Mouse (Mus musculus): Measurements from ENCODE around the gene Ube2l3. TPM values are rescaled to one million over a fixed set of nuclear protein-coding genes. Genes with fewer than 3 reads are reported as not detected.

Ube2l3 gene
- total and polyA plus RNA-seq, 2 experiments from 2014 or later: 93.6 to 325 TPM

GRCm38 (mm10) chr16:17124119-17124870 is 78.2 kb downstream of the Ube2l3 start:
- peaks cover 10% of the 10 kb centered on the region for H3K4me1 ChIP-seq (ENCODE audit: insufficient read depth, low read length)
- no peaks in the 10 kb centered on the region for H3K9me3 ChIP-seq (ENCODE audit: low read length)
- WGBS: 3% methylated on average over 22 of the region's 22 CpGs
- H3K4me3 ChIP-seq (ENCODE audit: low read length): peak overlapping the region; percentile 29
- ATAC-seq: peak; percentile 30
- peak overlapping the region; percentile 63 for H3K4me2 ChIP-seq (ENCODE audit: low read depth, low read length)
- TF ChIP-seq CTCF (IDR thresholded peaks at IDR 0.05; ENCODE audit: low read depth): no peak
- H3K36me3 ChIP-seq (ENCODE audit: insufficient read depth, low read length): no peaks in the 10 kb centered on the region
- peak overlapping the region; percentile 22 for H3K9ac ChIP-seq (replicated peaks; ENCODE audit: low read length)
- DNase-seq (ENCODE audit: low spot score): peak; percentile 14
- H3K27ac ChIP-seq: no peak overlapping the region
- H3K27me3 ChIP-seq (ENCODE audit: insufficient read depth, low read length): no peaks in the 10 kb centered on the region

GRCm38 (mm10) chr16:17121569-17121968 is 80.9 kb downstream of the Ube2l3 start:
- ATAC-seq: no peak
- H3K4me1 ChIP-seq (ENCODE audit: insufficient read depth, low read length): peaks cover 10% of the 10 kb centered on the region
- H3K9me3 ChIP-seq (ENCODE audit: low read length): no peaks in the 10 kb centered on the region
- no peak overlapping the region for H3K27ac ChIP-seq
- H3K27me3 ChIP-seq (ENCODE audit: insufficient read depth, low read length): no peaks in the 10 kb centered on the region
- peak overlapping the region; percentile 4; the same call in 1 of the 2 replicates for H3K4me2 ChIP-seq (ENCODE audit: low read depth, low read length)
- H3K4me3 ChIP-seq (ENCODE audit: low read length): no peak overlapping the region
- WGBS: 47% methylated on average over 14 of the region's 14 CpGs
- H3K9ac ChIP-seq (replicated peaks; ENCODE audit: low read length): no peak overlapping the region
- no peak for DNase-seq (ENCODE audit: low spot score)
- H3K36me3 ChIP-seq (ENCODE audit: insufficient read depth, low read length): no peaks in the 10 kb centered on the region
- no peak for TF ChIP-seq CTCF (IDR thresholded peaks at IDR 0.05; ENCODE audit: low read depth)

DNA sequence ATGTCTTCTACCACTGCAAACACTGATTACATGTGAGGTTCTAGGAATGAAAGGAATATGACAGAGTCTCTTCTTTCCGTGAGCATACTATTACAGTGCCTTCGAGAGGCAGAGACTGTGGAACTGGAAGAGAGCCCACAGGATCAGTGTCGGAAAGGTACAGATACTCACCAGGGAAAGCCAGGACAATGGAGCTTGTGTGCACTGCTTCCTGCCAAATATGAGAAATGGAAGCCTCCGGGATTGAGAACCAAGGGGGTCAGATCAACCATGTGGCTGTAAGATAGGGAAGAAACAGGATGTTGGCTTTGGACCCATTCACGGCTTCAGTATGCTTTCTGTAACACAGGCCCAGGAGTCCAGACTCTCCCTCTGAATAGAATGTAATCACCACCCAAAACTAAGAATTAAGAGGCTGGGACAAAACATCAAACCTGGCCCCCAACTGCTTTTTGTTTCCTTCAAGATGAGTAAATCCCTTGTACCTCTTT is 85.1 kb downstream of the Ube2l3 start:
- Histone ChIP-seq H3K9ac (replicated peaks; ENCODE audit: low read length) (no peak overlapping the region), H3K4me3 (ENCODE audit: low read length) (no peak overlapping the region), H3K9me3 (ENCODE audit: low read length) (no peaks in the 10 kb centered on the region), H3K4me1 (ENCODE audit: insufficient read depth, low read length) (no peaks in the 10 kb centered on the region), H3K27ac (no peak overlapping the region), H3K4me2 (ENCODE audit: low read depth, low read length) (no peak overlapping the region), H3K36me3 (ENCODE audit: insufficient read depth, low read length) (no peaks in the 10 kb centered on the region), H3K27me3 (ENCODE audit: insufficient read depth, low read length) (no peaks in the 10 kb centered on the region)
- DNase-seq (ENCODE audit: low spot score) (no peak), ATAC-seq (no peak)
- no peak for TF ChIP-seq CTCF (IDR thresholded peaks at IDR 0.05; ENCODE audit: low read depth)
- 82% methylated on average over 5 of the region's 5 CpGs for WGBS

DNA sequence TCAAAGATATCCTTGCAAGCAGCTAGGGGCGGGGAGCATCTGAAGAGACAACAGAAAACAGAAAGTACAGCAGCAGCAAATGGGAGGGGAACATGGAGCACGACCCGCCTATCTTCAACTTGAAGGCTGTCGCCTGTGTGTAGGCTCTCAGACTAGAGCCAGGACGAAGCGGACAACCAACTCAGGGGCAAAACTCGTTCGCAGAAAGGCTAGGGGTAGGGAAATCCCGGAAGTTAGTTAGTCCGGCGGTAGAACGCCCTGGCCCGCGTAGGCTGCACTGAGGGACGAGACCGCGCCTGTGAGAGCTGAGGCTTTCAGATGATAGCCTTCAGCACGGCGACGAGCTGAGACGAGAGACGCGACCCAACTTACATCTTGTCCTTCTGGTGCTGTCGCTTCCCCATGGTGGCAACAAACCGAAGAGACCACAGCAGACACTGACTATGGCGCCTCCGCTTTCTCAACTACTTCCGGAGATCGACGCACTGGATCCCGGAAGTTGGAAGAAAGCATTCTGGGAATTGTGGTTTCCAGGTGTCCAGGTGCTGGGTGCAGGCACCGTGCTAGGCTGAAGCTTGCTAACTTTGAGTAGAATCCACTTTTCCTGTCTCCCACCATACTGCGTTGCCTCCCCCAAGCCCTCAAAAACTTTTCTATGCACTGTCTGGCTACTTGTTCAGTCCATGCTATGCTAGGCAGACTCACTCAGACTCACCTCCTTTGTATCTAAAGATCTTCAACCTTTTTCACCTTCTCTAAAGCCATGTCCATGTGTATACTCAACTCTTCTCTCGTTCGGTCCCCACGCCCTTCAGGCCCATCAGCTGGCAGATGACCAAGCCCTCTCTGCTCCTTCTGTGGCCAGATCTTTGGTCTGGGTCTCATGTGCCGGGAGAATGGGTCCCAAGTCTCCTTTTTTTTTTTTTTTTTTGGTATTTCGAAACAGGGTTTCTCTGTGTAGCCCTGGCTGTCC is 91.4 kb downstream of the Ube2l3 start, which contains the start of gene Ppil2:
Gene Ppil2, minus strand, starts transcription at position 487 of the 973 bp plus-strand sequence.
- Histone ChIP-seq H3K4me2 (ENCODE audit: low read depth, low read length) (peak within 1 kb of the TSS; percentile 79), H3K27ac (peak within 1 kb of the TSS; percentile 37; the same call in 1 of the 2 replicates), H3K9ac (replicated peaks; ENCODE audit: low read length) (peak within 1 kb of the TSS; percentile 74), H3K36me3 (ENCODE audit: insufficient read depth, low read length) (peaks cover 13% of the 10 kb centered on the region), H3K4me3 (ENCODE audit: low read length) (peak within 1 kb of the TSS; percentile 85), H3K4me1 (ENCODE audit: insufficient read depth, low read length) (peaks cover 5% of the 10 kb centered on the region), H3K9me3 (ENCODE audit: low read length) (no peaks in the 10 kb centered on the region), H3K27me3 (ENCODE audit: insufficient read depth, low read length) (no peaks in the 10 kb centered on the region)
- DNase-seq (ENCODE audit: low spot score): peak; percentile 90
- TF ChIP-seq CTCF (IDR thresholded peaks at IDR 0.05; ENCODE audit: low read depth): no peak
- ATAC-seq: peak; percentile 87
- 8% methylated on average over 37 of the region's 38 CpGs for WGBS

- Histone ChIP-seq H3K4me1 (ENCODE audit: insufficient read depth, low read length) (no peaks in the 10 kb centered on the region), H3K27me3 (ENCODE audit: insufficient read depth, low read length) (no peaks in the 10 kb centered on the region), H3K36me3 (ENCODE audit: insufficient read depth, low read length) (peaks cover 48% of the 10 kb centered on the region), H3K9ac (replicated peaks; ENCODE audit: low read length) (no peak overlapping the region), H3K4me3 (ENCODE audit: low read length) (no peak overlapping the region), H3K9me3 (ENCODE audit: low read length) (no peaks in the 10 kb centered on the region), H3K27ac (no peak overlapping the region), H3K4me2 (ENCODE audit: low read depth, low read length) (no peak overlapping the region)
- ATAC-seq (no peak), DNase-seq (ENCODE audit: low spot score) (no peak)
- TF ChIP-seq CTCF (IDR thresholded peaks at IDR 0.05; ENCODE audit: low read depth): no peak
- 62% methylated on average over 4 of the region's 4 CpGs for WGBS
Observed at GRCm38 (mm10) chr16:17104600-17104999, 97.8 kb downstream of the Ube2l3 start.

GRCm38 (mm10) chr16:17102630-17103220 is 99.7 kb downstream of the Ube2l3 start:
- no peaks in the 10 kb centered on the region for H3K9me3 ChIP-seq (ENCODE audit: low read length)
- ATAC-seq: peak; percentile 70; the same call in 1 of the 2 replicates

More at GRCm38 (mm10) chr16:17102630-17103220, 99.7 kb downstream of the Ube2l3 start:
- Histone ChIP-seq H3K4me3 (ENCODE audit: low read length) (no peak overlapping the region), H3K4me1 (ENCODE audit: insufficient read depth, low read length) (no peaks in the 10 kb centered on the region), H3K4me2 (ENCODE audit: low read depth, low read length) (no peak overlapping the region), H3K27ac (no peak overlapping the region), H3K9ac (replicated peaks; ENCODE audit: low read length) (no peak overlapping the region), H3K36me3 (ENCODE audit: insufficient read depth, low read length) (peaks cover 59% of the 10 kb centered on the region), H3K27me3 (ENCODE audit: insufficient read depth, low read length) (no peaks in the 10 kb centered on the region)
- DNase-seq (ENCODE audit: low spot score): peak; percentile 54
- WGBS: 55% methylated on average over 7 of the region's 7 CpGs
- TF ChIP-seq CTCF (IDR thresholded peaks at IDR 0.05; ENCODE audit: low read depth): no peak

MicroRNAs within 50 kb of the gene (microRNA counts, 519-probe panel; counts per million panel counts)
- microRNA mmu-miR-130b (4,172 counts per million, percentile 73 among the panel's probes with 10 or more counts), microRNA mmu-miR-301b (1,930 counts per million, percentile 27 among the panel's probes with 10 or more counts)

Small RNA genes lying within 50 kb of the gene (microRNA-seq; reads per million reads assigned to microRNA genes)
- gene Mir130b: 2,899 to 3,548 reads per million in 2 experiments
- 89.8 to 114 reads per million in 2 experiments for gene Mir301b

Other genes with a start within 250 kb of the Ube2l3 start
- 202 and 204 TPM in 2 replicates for gene Mapk1, start 219.3 kb downstream of the Ube2l3 start, total RNA-seq (2014; rRNA removed)
- gene Mapk1, start 219.3 kb downstream of the Ube2l3 start, polyA plus RNA-seq (2015; fragmentation: Nextera tagmentation; extraction: Ambion mirVana): 156 and 178 TPM in 2 replicates
- gene Ypel1, start 133.0 kb downstream of the Ube2l3 start, total RNA-seq (2014; rRNA removed): 39.8 and 41.9 TPM in 2 replicates
- gene Ypel1, start 133.0 kb downstream of the Ube2l3 start, polyA plus RNA-seq (2015; fragmentation: Nextera tagmentation; extraction: Ambion mirVana): 66.3 and 66.8 TPM in 2 replicates
- 93.7 and 98.4 TPM in 2 replicates for gene Ppil2, start 91.4 kb downstream of the Ube2l3 start, total RNA-seq (2014; rRNA removed)
- 102 and 106 TPM in 2 replicates for gene Ppil2, start 91.4 kb downstream of the Ube2l3 start, polyA plus RNA-seq (2015; fragmentation: Nextera tagmentation; extraction: Ambion mirVana)
- gene 2610318N02Rik, start 77.5 kb downstream of the Ube2l3 start, total RNA-seq (2014; rRNA removed): 4.2 and 6.8 TPM in 2 replicates
- 8.2 and 9.5 TPM in 2 replicates for gene 2610318N02Rik, start 77.5 kb downstream of the Ube2l3 start, polyA plus RNA-seq (2015; fragmentation: Nextera tagmentation; extraction: Ambion mirVana)
- gene Sdf2l1, start 70.3 kb downstream of the Ube2l3 start, total RNA-seq (2014; rRNA removed): 15.3 and 20.9 TPM in 2 replicates
- 18.4 and 19.7 TPM in 2 replicates for gene Sdf2l1, start 70.3 kb downstream of the Ube2l3 start, polyA plus RNA-seq (2015; fragmentation: Nextera tagmentation; extraction: Ambion mirVana)
- 72.4 and 78.5 TPM in 2 replicates for gene Ydjc, start 58.0 kb downstream of the Ube2l3 start, total RNA-seq (2014; rRNA removed)
- 41.3 and 43.9 TPM in 2 replicates for gene Ydjc, start 58.0 kb downstream of the Ube2l3 start, polyA plus RNA-seq (2015; fragmentation: Nextera tagmentation; extraction: Ambion mirVana)
- gene Ccdc116, start 55.4 kb downstream of the Ube2l3 start, total RNA-seq (2014; rRNA removed): 7.2 and 8.8 TPM in 2 replicates
- 2.8 and 3.5 TPM in 2 replicates for gene Ccdc116, start 55.4 kb downstream of the Ube2l3 start, polyA plus RNA-seq (2015; fragmentation: Nextera tagmentation; extraction: Ambion mirVana)
- 1.9 and 4.3 TPM in 2 replicates for gene Rimbp3, start 6.0 kb upstream of the Ube2l3 start, total RNA-seq (2014; rRNA removed)
- gene Rimbp3, start 6.0 kb upstream of the Ube2l3 start, polyA plus RNA-seq (2015; fragmentation: Nextera tagmentation; extraction: Ambion mirVana): 1.0 and 1.3 TPM in 2 replicates
- 10.0 and 13.1 TPM in 2 replicates for gene Hic2, start 30.9 kb upstream of the Ube2l3 start, total RNA-seq (2014; rRNA removed)
- 4.7 and 5.1 TPM in 2 replicates for gene Hic2, start 30.9 kb upstream of the Ube2l3 start, polyA plus RNA-seq (2015; fragmentation: Nextera tagmentation; extraction: Ambion mirVana)
- gene Tmem191c, start 73.4 kb upstream of the Ube2l3 start, total RNA-seq (2014; rRNA removed): 65.0 and 76.9 TPM in 2 replicates
- gene Tmem191c, start 73.4 kb upstream of the Ube2l3 start, polyA plus RNA-seq (2015; fragmentation: Nextera tagmentation; extraction: Ambion mirVana): 112 and 125 TPM in 2 replicates
- gene Serpind1, start 128.7 kb upstream of the Ube2l3 start, total RNA-seq (2014; rRNA removed): 3.5 and 4.2 TPM in 2 replicates
- 9.9 and 10.3 TPM in 2 replicates for gene Serpind1, start 128.7 kb upstream of the Ube2l3 start, polyA plus RNA-seq (2015; fragmentation: Nextera tagmentation; extraction: Ambion mirVana)
- 28.1 and 30.0 TPM in 2 replicates for gene Snap29, start 203.3 kb upstream of the Ube2l3 start, total RNA-seq (2014; rRNA removed)
- 14.5 and 15.6 TPM in 2 replicates for gene Snap29, start 203.3 kb upstream of the Ube2l3 start, polyA plus RNA-seq (2015; fragmentation: Nextera tagmentation; extraction: Ambion mirVana)
- 111 and 154 TPM in 2 replicates for gene Pi4ka, start 203.7 kb upstream of the Ube2l3 start, total RNA-seq (2014; rRNA removed)
- gene Pi4ka, start 203.7 kb upstream of the Ube2l3 start, polyA plus RNA-seq (2015; fragmentation: Nextera tagmentation; extraction: Ambion mirVana): 45.5 and 47.7 TPM in 2 replicates
- 74.8 and 83.1 TPM in 2 replicates for gene Crkl, start 249.3 kb upstream of the Ube2l3 start, total RNA-seq (2014; rRNA removed)
- gene Crkl, start 249.3 kb upstream of the Ube2l3 start, polyA plus RNA-seq (2015; fragmentation: Nextera tagmentation; extraction: Ambion mirVana): 54.9 and 68.7 TPM in 2 replicates

All from hindbrain, postnatal 0 days (tissue).